Mouse (Mus musculus): ENCODE measurements around the gene Olfr893.

- no peak for TF ChIP-seq CTCF (IDR thresholded peaks at IDR 0.05; ENCODE audit: low read depth)
- TF ChIP-seq EP300 (IDR thresholded peaks at IDR 0.05; ENCODE audit: low read depth): no peak
Observed at GRCm38 (mm10) chr9:38252474-38252873, 44.3 kb downstream of the Olfr893 start, which contains the start of gene Olfr143.

All from heart, postnatal 0 days (tissue).